Mouse (Mus musculus) spleen, adult 2 months (tissue): ENCODE data around the gene Noa1.
A peak's percentile ranks its signal among the peaks of the same experiment; 100 is the strongest.

Experiments
- CTCF ChIP-seq: fragments of 200-500 bp; IDR thresholded peaks from 2 replicates; pipeline ENCODE4 v1.5.1; 2011; ENCODE audit warnings: mild to moderate bottlenecking, inconsistent platforms; ENCODE audit not compliant: insufficient read depth, insufficient read length, insufficient replicate concordance; ENCODE audit errors: extremely low read depth
- POLR2A ChIP-seq: fragments of 200-500 bp; IDR thresholded peaks from 2 replicates; pipeline ENCODE4 v1.6.1; 2011; ENCODE audit warnings: low read depth, low read length, inconsistent platforms

DNA sequence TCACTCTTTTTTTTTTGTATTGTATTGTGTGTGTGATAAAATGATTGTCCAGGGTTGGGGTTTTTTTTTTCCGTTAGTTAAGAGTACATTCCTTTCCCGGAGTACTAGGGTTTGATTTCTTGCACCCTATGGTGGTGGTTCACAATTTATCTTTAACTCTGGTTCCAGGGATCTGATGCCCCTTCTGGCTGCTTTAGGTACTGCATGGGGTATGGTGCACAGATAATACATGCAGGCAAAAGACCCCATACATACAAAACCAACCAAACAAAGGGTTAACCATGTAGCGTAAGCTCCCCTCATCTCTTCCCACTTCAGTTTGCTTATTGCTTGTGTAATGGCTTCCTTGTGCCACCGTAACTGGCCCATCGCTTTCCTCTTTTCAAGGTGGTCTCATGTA, 33.9 kb downstream of the Noa1 start:
- TF ChIP-seq CTCF (peak; percentile 2; the same call in 1 of the 2 replicates), POLR2A (no peak)
